Mouse (Mus musculus) gastrocnemius, adult 2 months (tissue): Measurements from ENCODE around the gene Gm3336. TPM values are rescaled to one million over a fixed set of nuclear protein-coding genes. Genes with fewer than 3 reads are reported as not detected.

Experiments used
- DNase-seq: peaks from one replicate; pipeline ENCODE4 v3.0.0; 2022
- H3K27ac ChIP-seq: fragments of 200-600 bp; 2 replicates; pipeline ENCODE4 v1.8.1; 2022; ENCODE audit warnings: mild to moderate bottlenecking
- H3K4me3 ChIP-seq: fragments of 200-600 bp; 2 replicates; pipeline ENCODE4 v1.8.1; 2022; ENCODE audit warnings: mild to moderate bottlenecking, moderate library complexity
- CTCF ChIP-seq: fragments of 200-600 bp; IDR thresholded peaks from 2 replicates; pipeline ENCODE4 v1.8.1; 2022; ENCODE audit warnings: antibody characterized with exemption, mild to moderate bottlenecking, moderate library complexity
- intact Hi-C: fragments of 180-260 bp; cut with DNase I; formaldehyde crosslinking; loops from one replicate; pipeline ENCODE4 v1.15.1; 2025
- total RNA-seq, 2 experiments: library from RNA; stranded (reverse); gene quantifications; 2 replicates each; pipeline ENCODE4 v1.2.3; 2021

Gene Gm3336
- total RNA-seq, 2 experiments from 2014 or later = not detected

DNA sequence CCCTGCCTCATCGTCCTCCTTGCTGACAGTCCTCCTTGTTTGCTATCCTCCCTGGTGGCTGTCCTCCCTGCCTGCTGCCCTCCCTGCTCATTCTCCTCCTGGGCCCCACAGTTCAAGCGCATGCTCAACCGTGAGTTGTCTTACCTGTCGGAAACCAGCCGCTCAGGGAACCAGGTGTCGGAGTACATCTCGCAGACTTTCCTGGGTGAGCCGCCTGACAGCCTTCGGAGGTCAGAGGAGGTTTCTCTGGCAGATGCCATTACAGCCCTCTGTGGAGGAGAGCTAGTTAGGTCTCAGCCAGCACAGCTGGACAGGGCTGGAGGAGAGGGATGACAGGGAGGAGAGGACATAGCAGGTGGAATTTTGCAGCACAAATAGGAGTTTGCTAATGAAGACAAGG, 28.3 kb downstream of the Gm3336 start:
- DNase-seq = no peak
- H3K27ac ChIP-seq = no peak overlapping the region
- no peak for TF ChIP-seq CTCF
- intact Hi-C loops = no loop called here
- H3K4me3 ChIP-seq = 0 out of 2 replicates have a peak overlapping the region, but pooled peaks have one; percentile 7

DNA sequence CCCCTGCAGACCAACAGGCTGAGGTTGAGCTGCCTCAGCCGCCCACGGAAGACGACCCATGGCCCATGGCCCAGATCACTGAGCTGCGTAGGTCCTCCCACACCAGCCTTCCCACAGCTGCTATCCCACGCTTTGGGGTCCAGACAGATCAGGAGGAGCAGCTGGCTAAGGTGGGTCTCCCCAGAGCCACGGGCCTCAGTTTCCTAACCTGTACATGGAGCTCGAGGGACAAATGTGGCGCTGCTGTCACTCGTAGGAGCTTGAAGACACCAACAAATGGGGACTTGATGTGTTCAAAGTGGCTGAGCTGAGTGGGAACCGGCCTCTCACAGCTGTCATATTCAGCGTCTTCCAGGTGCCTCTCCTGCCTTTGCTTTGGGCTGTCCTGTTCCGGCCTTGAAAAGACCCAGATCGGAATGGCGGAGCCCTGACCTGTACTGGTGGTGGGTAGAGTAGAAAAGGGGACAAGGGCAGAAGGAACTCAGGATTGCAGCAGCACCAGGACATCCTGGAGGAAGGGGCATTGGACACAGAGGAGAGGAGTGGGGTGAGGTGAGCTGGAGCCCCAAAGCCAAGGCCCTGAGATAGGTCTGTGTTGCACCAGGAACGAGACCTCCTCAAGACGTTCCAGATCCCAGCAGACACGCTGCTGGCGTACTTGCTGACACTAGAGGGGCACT, 29.0 kb downstream of the Gm3336 start:
- intact Hi-C loops = no loop called here
- TF ChIP-seq CTCF = no peak
- H3K27ac ChIP-seq = no peak overlapping the region
- DNase-seq = no peak
- no peak overlapping the region for H3K4me3 ChIP-seq

GRCm38 (mm10) chr8:70748246-70749096, 30.1 kb downstream of the Gm3336 start:
- no peak for DNase-seq

DNA sequence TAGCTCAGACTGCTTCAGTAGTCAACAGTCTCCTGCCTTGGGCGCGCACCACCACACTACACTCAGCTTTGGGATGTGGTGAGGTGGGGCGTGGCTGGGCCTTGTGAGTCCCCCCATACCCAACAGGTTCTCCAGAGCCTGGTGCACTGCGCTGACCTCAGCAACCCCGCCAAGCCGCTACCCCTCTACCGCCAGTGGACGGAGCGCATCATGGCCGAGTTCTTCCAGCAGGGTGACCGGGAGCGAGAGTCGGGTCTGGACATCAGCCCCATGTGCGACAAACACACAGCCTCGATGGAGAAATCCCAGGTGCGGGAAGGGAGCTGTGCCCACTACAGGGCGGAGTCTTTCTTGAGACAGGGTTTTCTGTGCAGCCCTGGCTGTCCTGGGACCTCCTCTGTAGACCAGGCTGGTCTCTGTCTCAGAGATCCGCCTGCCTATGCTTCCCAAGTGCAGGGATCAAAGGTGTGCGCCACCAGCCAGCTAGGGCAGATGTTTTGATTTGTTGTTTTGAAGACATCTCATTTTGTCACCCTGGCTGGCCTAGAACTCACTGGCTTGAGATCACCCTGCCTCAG, 30.8 kb downstream of the Gm3336 start:
- DNase-seq = no peak
- intact Hi-C loops = no loop called here
- Histone ChIP-seq H3K4me3 (no peak overlapping the region), H3K27ac (no peak overlapping the region)
- TF ChIP-seq CTCF = no peak

More at GRCm38 (mm10) chr8:70748246-70749096, 30.1 kb downstream of the Gm3336 start:
- no peak for TF ChIP-seq CTCF
- intact Hi-C loops = no loop called here
- Histone ChIP-seq H3K4me3 (no peak overlapping the region), H3K27ac (no peak overlapping the region)

DNA sequence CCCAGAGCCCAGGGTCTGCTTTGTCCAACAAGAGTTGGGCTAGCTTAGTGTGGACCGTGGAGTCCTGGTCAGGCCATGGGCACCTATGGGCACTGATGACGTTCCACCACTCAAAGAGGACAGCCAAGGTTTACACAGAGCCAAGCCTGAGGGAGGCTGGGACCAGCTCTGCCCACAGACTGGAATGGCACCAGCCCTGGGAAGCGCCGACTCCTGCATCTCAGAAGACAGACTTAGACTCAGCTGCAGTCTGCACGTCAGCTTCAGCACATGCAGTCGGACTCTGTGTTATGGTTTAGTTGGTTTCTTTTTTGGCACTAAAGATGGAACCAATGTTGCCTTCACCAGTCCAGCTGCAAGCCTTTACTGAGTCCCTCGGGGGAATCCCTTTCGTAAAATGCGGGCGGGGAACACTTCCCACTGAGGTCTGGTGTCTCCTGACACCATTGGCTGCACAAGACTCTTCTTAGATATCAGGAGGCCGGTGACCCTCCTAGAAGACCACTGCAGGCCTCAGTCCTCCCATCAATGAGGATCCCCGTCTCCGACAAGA, 31.9 kb downstream of the Gm3336 start:
- Histone ChIP-seq H3K4me3 (no peak overlapping the region), H3K27ac (peak overlapping the region; percentile 96)
- intact Hi-C loops = no loop called here
- DNase-seq = peak; percentile 21
- TF ChIP-seq CTCF = no peak

DNA sequence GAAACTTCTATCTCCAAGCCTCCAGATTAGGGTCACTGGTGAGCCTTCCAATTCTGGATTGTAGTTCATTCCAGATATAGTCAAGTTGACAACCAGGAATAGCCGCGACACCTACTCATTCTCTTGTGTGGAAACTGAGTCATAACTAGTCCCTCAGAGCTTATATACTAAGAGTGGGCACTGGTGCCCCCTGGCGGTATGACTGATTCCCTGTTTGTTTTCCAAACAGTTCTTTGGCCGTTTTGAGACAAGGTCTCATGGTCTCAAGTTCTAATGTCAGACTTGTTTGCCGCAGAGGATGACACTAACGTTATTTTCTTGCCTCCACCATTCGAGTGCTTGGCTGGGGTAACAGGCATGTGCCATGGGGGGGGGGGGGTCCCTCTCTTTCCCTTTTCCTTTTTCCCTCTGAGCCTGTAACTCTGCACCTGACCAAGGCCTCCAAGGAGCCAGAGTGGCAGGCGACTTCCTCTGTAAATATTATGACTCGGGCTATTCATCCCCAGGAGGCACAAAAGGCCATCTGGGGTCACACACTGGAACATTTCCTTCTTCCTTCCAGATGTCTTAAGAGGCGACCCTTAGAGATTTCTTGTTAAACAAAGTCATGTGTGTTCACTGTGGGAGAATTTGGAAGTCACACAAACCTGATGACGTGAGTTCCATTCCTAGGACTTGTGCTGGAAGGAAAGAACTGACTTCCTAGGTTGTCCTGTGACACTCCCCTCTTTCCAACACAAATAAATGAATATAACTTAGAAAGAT, 33.8 kb downstream of the Gm3336 start:
- H3K4me3 ChIP-seq = peak overlapping the region; percentile 92
- DNase-seq = peak; percentile 79
- TF ChIP-seq CTCF = peak; percentile 79
- peak overlapping the region; percentile 96 for H3K27ac ChIP-seq
- intact Hi-C loops = loop anchor here (2.0 kb wide), 1 partner anchor 31 kb away; no protein-coding TSS in a partner anchor

DNA sequence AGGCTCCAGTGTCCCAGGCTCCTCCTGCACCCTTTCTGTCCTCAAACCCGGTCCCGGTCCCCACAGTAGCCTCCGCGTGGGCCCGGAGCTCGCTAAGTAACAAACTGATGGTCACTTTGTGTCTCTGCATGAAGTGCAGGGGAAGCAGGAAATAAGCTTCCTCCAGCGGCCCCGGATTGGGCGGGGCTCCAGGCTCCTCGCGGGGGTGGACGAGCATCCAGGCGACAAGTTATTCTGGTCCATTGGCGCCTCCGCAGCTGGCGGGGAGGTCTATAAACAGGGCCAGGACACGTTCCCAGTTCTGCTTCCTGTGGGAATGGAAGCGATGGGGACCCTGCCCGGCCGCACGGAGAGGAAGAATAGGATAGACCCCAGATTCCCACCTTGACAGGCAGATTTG, 34.8 kb downstream of the Gm3336 start:
- peak overlapping the region; percentile 96 for H3K27ac ChIP-seq
- intact Hi-C loops = loop anchor here (2.0 kb wide), 1 partner anchor 32 kb away; no protein-coding TSS in a partner anchor
- DNase-seq = peak; percentile 98
- TF ChIP-seq CTCF = no peak
- H3K4me3 ChIP-seq = peak overlapping the region; percentile 92

DNA sequence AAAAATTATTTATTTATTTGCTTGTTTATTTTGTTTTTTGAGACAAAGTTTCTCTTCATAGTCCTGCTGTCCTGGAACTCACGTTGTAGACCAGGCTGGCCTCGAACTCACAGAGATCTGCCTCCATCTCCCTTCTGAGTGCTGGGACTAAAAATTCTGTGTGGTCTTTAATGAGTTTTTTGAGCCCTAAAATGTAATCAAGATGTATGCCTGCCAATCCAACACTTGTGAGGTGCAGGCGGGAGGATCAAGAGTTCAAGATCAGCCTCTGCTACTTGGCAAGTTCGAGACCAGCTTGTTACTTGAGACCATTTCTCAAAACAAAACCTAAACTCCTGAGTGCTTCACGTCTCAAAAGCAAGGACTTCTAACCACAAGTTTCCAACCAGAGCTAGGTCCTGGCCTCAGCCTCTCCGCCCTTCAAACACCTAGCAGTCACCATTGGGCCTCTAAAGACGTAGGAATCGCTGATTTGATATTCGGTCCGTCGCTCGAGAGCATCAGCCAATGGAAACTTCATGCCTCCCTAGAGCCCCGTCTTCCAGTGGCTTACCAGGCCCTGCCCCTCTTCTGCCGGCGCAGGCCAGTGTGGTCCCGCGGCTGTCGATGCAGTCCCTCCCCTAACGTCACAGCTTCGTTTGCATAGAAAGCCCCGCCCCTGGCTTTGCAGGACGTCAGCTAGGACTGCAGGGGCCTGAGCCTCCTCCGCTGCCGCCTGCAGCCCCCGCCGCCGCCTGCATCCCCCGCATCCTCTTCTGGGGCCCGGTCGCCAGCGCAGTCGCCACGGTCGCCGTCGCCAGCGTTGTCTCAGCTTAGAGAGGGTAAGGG, 35.9 kb downstream of the Gm3336 start, which contains the start of gene Rab3a:
Rab3a (plus strand) TSS at position 637 of the 828 bp plus-strand sequence.
- no peak for TF ChIP-seq CTCF
- intact Hi-C loops = no loop called here

DNA sequence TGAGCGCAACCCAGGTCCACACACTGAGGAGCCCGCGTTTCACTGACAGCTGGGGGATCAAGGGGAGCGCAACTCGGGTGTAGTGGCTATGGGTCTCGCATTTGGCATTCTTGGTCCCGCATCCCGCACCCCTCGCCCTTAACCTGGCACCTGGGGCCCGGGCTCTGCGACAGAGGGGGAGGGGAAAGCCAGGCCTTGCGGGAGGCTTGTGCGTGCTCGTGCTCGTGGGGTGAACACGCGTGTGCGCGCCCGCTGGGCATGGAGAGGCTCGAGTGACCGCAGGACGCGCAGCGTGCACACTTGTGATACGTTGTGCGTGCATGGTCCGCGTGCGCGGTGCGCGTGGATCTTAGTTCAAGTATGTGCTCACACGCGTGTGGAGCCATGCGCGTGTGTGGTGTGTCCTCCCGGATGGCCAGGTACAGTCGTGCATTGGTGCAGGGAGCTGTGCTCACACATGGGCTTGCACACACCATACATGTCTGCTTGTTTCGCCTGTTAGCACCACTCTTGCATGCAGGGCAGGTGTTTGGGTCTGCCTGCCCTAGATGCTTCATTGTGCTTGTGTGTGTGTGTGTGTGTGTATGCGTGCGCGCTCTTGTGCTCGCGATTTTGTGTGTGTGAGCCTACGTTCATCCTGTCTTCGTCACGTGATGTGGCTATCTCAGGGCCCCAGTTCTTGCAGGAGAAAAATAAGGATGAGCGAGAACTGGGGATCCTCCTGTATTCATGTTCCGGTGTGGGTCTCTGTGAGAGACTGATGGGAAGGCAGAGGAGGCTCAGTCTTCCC, 36.7 kb downstream of the Gm3336 start:
- TF ChIP-seq CTCF = no peak
- peak overlapping the region; percentile 96 for H3K27ac ChIP-seq
- intact Hi-C loops = no loop called here
- H3K4me3 ChIP-seq = peak overlapping the region; percentile 92
- peak; percentile 74 for DNase-seq

More for the DNA sequence above, 35.9 kb downstream of the Gm3336 start, which contains the start of gene Rab3a:
- Histone ChIP-seq H3K4me3 (peak within 1 kb of the TSS; percentile 92), H3K27ac (peak within 1 kb of the TSS; percentile 96)
- DNase-seq = peak; percentile 98

DNA sequence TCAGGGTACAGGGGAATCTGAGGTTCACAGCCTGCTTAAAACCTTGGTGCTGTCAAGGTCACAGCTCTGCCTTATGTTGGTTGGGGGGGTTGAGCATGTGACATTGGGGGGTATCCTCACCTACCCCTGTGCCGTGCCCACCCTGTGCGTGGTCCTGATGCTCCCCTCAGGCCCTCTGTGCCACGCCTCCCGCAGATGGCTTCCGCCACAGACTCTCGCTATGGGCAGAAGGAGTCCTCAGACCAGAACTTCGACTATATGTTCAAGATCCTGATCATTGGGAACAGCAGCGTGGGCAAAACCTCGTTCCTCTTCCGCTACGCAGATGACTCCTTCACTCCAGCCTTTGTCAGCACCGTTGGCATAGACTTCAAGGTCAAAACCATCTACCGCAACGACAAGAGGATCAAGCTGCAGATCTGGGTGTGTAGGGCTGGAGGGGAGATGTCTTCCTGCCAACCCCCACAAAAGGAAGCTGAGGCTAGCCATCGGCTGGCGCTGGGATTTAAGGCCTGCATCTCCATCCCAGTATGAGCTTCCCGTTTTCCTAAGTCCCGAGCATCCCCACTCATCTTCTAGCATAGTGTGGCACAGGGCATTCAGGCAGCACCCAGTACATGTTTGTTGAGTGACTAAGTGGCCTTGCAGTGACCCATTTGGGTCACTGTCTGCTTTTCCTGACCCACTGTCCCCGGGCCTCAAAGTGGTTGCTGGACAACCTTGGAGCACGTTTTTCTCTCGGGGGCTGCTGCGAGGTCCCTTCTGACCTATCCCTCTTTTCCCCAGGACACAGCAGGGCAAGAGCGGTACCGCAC, 37.5 kb downstream of the Gm3336 start:
- Histone ChIP-seq H3K4me3 (peak overlapping the region; percentile 92), H3K27ac (peak overlapping the region; percentile 96)
- intact Hi-C loops = no loop called here
- peak; percentile 32 for DNase-seq
- no peak for TF ChIP-seq CTCF
